Mouse (Mus musculus) cerebellum, postnatal 25 days (tissue): ENCODE results near the gene Bmp8a.
"Not testable (repeated sequence)": the region's sequence is repeated elsewhere in the genome, so short reads cannot be mapped to it uniquely, and the experiment has no call there.

ENCODE experiments used
- DNase-seq, 2 experiments: peaks; one replicate each; pipeline ENCODE4 v3.0.0; 2021; ENCODE audit warnings: mixed read lengths in 2 of 2

Bmp8a gene

GRCm38 (mm10) chr4:123342642-123343470 is at the start of gene Bmp8a:
Gene Bmp8a (minus strand): TSS chr4:123343252.
- peak; percentile 23 to 60 for DNase-seq

- DNase-seq: no peak
Measured at GRCm38 (mm10) chr4:123392187-123392586, 49.1 kb upstream of the Bmp8a start.

- no peak for DNase-seq
Measured at GRCm38 (mm10) chr4:123385028-123385427, 42.0 kb upstream of the Bmp8a start.

GRCm38 (mm10) chr4:123383173-123383572 is 40.1 kb upstream of the Bmp8a start:
- no peak for DNase-seq

GRCm38 (mm10) chr4:123382051-123382450 is 39.0 kb upstream of the Bmp8a start:
- DNase-seq: peak in 1 of 2 experiments; percentile 58

- DNase-seq: peak in 1 of 2 experiments; percentile 15
Measured at GRCm38 (mm10) chr4:123381598-123381997, 38.5 kb upstream of the Bmp8a start.

- no peak for DNase-seq
Measured at GRCm38 (mm10) chr4:123376031-123376430, 33.0 kb upstream of the Bmp8a start.

- DNase-seq: no peak
Measured at GRCm38 (mm10) chr4:123374316-123375008, 31.4 kb upstream of the Bmp8a start.

- DNase-seq: no peak
Measured at GRCm38 (mm10) chr4:123363555-123363954, 20.5 kb upstream of the Bmp8a start.

GRCm38 (mm10) chr4:123360771-123361170 is 17.7 kb upstream of the Bmp8a start:
- DNase-seq: no peak

GRCm38 (mm10) chr4:123358613-123359012 is 15.6 kb upstream of the Bmp8a start:
- no peak for DNase-seq

- DNase-seq: no peak
Measured at GRCm38 (mm10) chr4:123355941-123356340, 12.9 kb upstream of the Bmp8a start.

- no peak for DNase-seq
Measured at GRCm38 (mm10) chr4:123353271-123353877, 10.3 kb upstream of the Bmp8a start.

GRCm38 (mm10) chr4:123343471-123343789 is 378 bp upstream of the Bmp8a start:
- DNase-seq: no peak

- no peak for DNase-seq
Measured at GRCm38 (mm10) chr4:123342091-123342641, 886 bp downstream of the Bmp8a start.

- DNase-seq: no peak
Measured at GRCm38 (mm10) chr4:123340232-123340631, 2.8 kb downstream of the Bmp8a start.

- no peak for DNase-seq
Measured at GRCm38 (mm10) chr4:123337693-123338092, 5.4 kb downstream of the Bmp8a start.

GRCm38 (mm10) chr4:123335796-123336585 is 7.1 kb downstream of the Bmp8a start:
- no peak for DNase-seq

- not testable (repeated sequence) for DNase-seq
Measured at GRCm38 (mm10) chr4:123335244-123335643, 7.8 kb downstream of the Bmp8a start.

GRCm38 (mm10) chr4:123334177-123334576 is 8.9 kb downstream of the Bmp8a start:
- DNase-seq: no peak

- DNase-seq: no peak
Measured at GRCm38 (mm10) chr4:123333151-123333550, 9.9 kb downstream of the Bmp8a start.

- DNase-seq: not testable (repeated sequence)
Measured at GRCm38 (mm10) chr4:123331961-123332360, 11.1 kb downstream of the Bmp8a start.

GRCm38 (mm10) chr4:123331326-123331725 is 11.7 kb downstream of the Bmp8a start:
- DNase-seq: no peak
